Mouse (Mus musculus) forebrain, embryonic 16.5 days (tissue): ENCODE results near the gene Insl6. TPM values are rescaled to one million over a fixed set of nuclear protein-coding genes. Genes with fewer than 3 reads are reported as not detected.

Source experiments
- ATAC-seq: fragments of 200-750 bp; cut with Nextera tagmentation; 2 replicates; pipeline ENCODE4 v1.8.0; 2017; ENCODE audit warnings: mild to moderate bottlenecking, moderate library complexity
- H3K27ac ChIP-seq: fragments of 300-500 bp; sonication (generic); 2 replicates; pipeline ENCODE4 v1.5.1; 2014; ENCODE audit warnings: low read length, control low read depth
- H3K27me3 ChIP-seq: fragments of 300-500 bp; sonication (generic); replicated peaks from 2 replicates; pipeline ENCODE4 v1.6.1; 2014; ENCODE audit warnings: low read length; ENCODE audit not compliant: control insufficient read depth, insufficient read depth
- H3K36me3 ChIP-seq: fragments of 300-500 bp; sonication (generic); 2 replicates; pipeline ENCODE4 v1.6.1; 2014; ENCODE audit not compliant: control insufficient read depth, insufficient read depth
- H3K4me1 ChIP-seq: fragments of 300-500 bp; sonication (generic); replicated peaks from 2 replicates; pipeline ENCODE4 v1.6.1; 2014; ENCODE audit warnings: low read length; ENCODE audit not compliant: control insufficient read depth, insufficient read depth
- H3K4me2 ChIP-seq: fragments of 300-500 bp; sonication (generic); 2 replicates; pipeline ENCODE4 v1.6.1; 2014; ENCODE audit warnings: mild to moderate bottlenecking, low read length, control low read depth
- H3K4me3 ChIP-seq: fragments of 300-500 bp; sonication (generic); replicated peaks from 2 replicates; pipeline ENCODE4 v1.5.1; 2014; ENCODE audit warnings: mild to moderate bottlenecking, low read length, control low read depth
- H3K9ac ChIP-seq: fragments of 300-500 bp; sonication (generic); replicated peaks from 2 replicates; pipeline ENCODE4 v1.6.1; 2014; ENCODE audit warnings: low read depth, low read length, control low read depth
- H3K9me3 ChIP-seq: fragments of 300-500 bp; sonication (generic); 2 replicates; pipeline ENCODE4 v1.6.1; 2016; ENCODE audit warnings: low read length; ENCODE audit not compliant: control insufficient read depth
- WGBS: fragments of 180-500 bp; shearing (Covaris S2); extraction: QIAGEN DNeasy Blood & Tissue Kit; methylation state at CpG from one replicate; pipeline ENCODE4 v1.1.7; 2014; 5-methylcytosine and 5-hydroxymethylcytosine counted together
- polyA plus RNA-seq: library from polyadenylated mRNA; unstranded; fragments of >200 nt; fragmentation: Nextera tagmentation; extraction: Ambion mirVana; gene quantifications from 2 replicates; pipeline ENCODE4 v1.2.1, GENCODE M21; 2015

The Insl6 gene
- polyA plus RNA-seq, 1 experiment from 2014 or later = 1.2 TPM

DNA sequence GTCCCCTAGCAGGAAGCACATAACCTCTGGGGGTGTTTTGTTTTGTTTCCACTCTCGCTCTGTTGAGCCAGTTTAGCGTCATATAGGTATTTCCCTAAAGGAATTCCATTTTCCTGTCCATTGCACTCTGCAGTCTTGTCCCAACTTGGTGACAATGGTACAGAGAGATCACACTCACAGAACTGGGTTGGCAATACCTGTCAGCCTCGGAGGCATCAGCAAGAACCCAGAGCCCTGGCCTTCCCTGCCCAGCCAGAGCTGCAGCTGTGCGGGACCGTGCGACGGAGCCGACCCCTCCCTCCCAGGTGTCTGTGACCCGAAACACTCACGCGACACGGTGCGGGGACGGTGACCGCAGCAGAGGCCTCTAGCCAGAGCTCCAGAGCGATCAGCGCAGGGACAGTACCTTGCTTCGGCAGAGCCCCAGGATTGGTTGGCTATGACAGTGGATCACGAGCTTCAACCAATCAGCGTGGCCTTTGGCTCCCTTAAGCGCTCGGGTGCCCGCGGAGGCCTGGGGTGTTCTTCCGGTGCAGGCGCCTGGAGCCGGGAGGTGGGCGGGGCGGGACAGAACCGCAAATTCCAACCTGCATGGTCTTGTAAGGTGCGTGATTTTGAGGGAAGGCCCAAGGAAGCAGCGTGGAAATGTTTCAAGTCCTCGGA is 36.4 kb upstream of the Insl6 start:
- ATAC-seq = peak; percentile 100
- peaks cover 17% of the 10 kb centered on the region for H3K4me1 ChIP-seq
- H3K9me3 ChIP-seq = no peaks in the 10 kb centered on the region
- H3K27ac ChIP-seq = peak overlapping the region; percentile 61
- 2% methylated on average over 33 of the region's 33 CpGs for WGBS
- H3K4me3 ChIP-seq = peak overlapping the region; percentile 88
- H3K27me3 ChIP-seq = no peaks in the 10 kb centered on the region
- H3K9ac ChIP-seq = peak overlapping the region; percentile 86
- peak overlapping the region; percentile 65 for H3K4me2 ChIP-seq
- no peaks in the 10 kb centered on the region for H3K36me3 ChIP-seq

DNA sequence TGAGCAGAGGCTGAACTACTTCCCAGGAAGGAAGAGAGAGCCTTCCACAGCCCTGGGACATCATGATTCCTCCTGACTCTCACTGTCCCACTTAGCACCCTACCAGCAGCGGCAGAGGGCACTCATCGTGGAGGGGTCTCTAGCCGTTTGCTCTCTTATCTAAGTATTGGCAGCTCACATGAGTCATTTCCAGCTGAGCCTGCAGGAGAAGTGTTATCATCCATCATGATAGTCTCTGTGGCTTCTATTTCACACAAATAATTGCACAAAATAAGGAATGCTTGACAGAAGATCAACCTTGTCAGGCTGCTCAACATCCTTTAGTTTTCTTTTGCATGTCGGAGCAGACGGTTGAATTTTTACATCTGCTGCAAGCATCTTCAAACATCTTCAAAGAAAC is 35.1 kb upstream of the Insl6 start:
- no peak overlapping the region for H3K27ac ChIP-seq
- no peaks in the 10 kb centered on the region for H3K27me3 ChIP-seq
- no peaks in the 10 kb centered on the region for H3K36me3 ChIP-seq
- H3K4me1 ChIP-seq = peaks cover 20% of the 10 kb centered on the region
- H3K9ac ChIP-seq = no peak overlapping the region
- no peaks in the 10 kb centered on the region for H3K9me3 ChIP-seq
- H3K4me3 ChIP-seq = no peak overlapping the region
- ATAC-seq = no peak
- H3K4me2 ChIP-seq = no peak overlapping the region
- WGBS = 90% methylated on average over 5 of the region's 5 CpGs

DNA sequence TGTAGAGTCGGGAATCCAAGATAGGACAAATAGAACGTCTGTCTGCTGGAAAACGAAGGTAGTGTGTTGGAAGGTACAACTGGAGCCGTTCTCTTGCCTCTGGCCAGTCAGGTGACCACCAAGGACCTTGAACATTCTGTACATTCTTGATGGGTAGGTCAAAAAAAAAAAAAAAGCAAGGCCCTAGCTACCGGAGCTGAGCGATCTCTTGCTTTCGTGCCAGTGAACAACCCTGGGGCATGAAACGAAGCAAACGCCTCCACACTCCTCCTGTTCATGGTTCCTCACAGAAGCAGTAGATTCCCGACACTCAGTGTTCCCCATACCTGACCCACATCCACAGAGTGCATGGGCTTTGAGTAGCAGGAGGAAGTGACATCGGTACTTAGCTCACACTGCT is 31.1 kb upstream of the Insl6 start:
- no peak overlapping the region for H3K9ac ChIP-seq
- ATAC-seq = no peak
- H3K36me3 ChIP-seq = no peaks in the 10 kb centered on the region
- H3K4me1 ChIP-seq = peaks cover 14% of the 10 kb centered on the region
- no peak overlapping the region for H3K4me3 ChIP-seq
- no peaks in the 10 kb centered on the region for H3K27me3 ChIP-seq
- 84% methylated on average over 11 of the region's 11 CpGs for WGBS
- no peak overlapping the region for H3K27ac ChIP-seq
- no peak overlapping the region for H3K4me2 ChIP-seq
- H3K9me3 ChIP-seq = no peaks in the 10 kb centered on the region

DNA sequence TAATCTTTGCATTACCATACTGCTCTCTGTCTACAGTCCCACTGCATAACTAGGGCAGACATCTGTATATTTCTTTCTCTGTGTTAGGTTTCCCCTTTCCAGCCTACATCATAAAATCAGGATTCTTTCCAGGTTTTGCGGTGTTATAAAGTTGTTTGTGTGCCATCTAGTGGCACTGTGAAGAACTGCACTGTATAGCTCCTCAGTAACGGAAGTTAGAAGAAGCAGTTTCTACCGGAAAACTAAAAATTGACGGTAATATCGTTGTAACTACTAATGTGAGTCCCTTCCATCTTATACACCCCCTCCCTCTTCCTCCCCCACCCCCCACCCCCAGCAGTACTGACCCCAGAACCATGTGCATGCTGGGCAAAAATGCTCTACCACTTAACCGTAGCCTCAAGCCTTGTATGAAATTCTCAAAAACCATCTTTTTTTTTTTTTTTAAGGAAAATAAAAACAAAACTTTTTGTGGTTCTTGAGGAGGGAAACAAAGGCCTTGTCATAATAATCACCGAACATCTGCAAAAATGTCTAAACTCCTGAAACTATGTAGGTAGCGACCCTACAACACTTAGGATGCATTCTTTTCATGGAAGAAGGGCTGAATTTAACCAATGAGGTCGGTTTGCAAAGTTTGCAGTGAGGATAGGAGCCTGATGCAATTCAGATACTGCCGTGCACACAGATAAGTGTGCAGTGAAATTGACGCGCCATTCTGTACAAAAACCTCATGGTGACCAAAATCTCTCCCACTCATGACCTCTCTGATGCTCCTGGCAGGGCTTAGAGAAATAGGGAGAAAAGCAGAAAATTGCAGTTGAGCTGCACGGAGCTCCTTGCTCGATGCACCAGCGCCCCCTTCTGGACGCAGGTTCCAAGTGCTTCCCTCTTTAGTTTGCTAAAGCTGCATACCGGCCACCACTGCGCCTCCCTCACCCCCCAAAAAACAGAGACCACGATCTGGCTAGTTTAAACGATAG is 30.0 kb upstream of the Insl6 start:
- peak overlapping the region; percentile 54 for H3K4me2 ChIP-seq
- H3K9ac ChIP-seq = no peak overlapping the region
- H3K27ac ChIP-seq = no peak overlapping the region
- peak overlapping the region; percentile 21 for H3K4me3 ChIP-seq
- no peaks in the 10 kb centered on the region for H3K27me3 ChIP-seq
- H3K36me3 ChIP-seq = peaks cover under 1% of the 10 kb centered on the region
- peaks cover 7% of the 10 kb centered on the region; the same call in 1 of the 2 replicates for H3K4me1 ChIP-seq
- no peaks in the 10 kb centered on the region for H3K9me3 ChIP-seq
- ATAC-seq = peak; percentile 80
- 2% methylated on average over 20 of the region's 20 CpGs for WGBS

DNA sequence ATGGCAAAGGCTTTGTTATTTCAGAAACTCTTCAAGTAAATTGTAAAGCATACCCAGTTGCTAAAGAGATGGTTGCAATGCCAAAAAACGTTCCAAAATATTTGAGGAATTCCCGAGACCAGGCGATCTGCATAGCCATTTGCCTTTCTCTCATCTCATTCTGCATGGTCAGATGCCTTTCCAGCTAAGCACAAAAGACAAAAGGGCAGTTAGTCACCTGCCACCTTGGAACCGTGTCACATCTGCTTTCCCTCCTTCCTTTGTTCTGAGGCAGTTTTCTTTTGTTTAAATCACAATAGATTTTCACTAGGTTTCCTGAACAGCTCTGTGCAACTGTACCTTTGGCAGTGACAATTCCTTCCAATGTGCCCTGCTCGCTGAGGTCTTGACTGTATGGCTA is 25.8 kb upstream of the Insl6 start:
- no peak overlapping the region for H3K27ac ChIP-seq
- no peak overlapping the region for H3K4me2 ChIP-seq
- ATAC-seq = no peak
- H3K9me3 ChIP-seq = no peaks in the 10 kb centered on the region
- WGBS = 38% methylated on average over 5 of the region's 5 CpGs
- H3K4me1 ChIP-seq = peaks cover 5% of the 10 kb centered on the region; the same call in 1 of the 2 replicates
- no peaks in the 10 kb centered on the region for H3K27me3 ChIP-seq
- H3K9ac ChIP-seq = no peak overlapping the region
- H3K36me3 ChIP-seq = peaks cover 3% of the 10 kb centered on the region
- no peak overlapping the region for H3K4me3 ChIP-seq

DNA sequence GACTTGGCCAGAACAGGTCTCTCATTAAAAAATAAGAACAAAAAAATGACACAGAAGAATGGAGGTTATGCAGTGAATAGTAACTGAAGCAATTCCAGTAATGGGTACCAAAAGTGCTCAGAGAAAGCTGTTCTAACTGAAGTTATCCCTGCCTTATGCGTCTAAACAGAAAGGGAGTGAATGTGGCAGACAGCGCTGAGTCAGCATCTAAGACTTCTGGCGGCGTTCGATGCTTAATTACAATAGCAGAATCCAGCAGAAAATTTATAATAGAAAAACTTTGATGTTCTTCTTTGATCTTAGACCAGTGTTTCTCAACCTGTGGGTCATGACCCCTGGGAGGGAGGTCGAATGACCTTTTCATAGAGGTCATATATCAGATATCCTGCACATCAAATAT is 20.5 kb upstream of the Insl6 start:
- Histone ChIP-seq H3K4me1 (no peaks in the 10 kb centered on the region), H3K4me2 (no peak overlapping the region), H3K9ac (no peak overlapping the region), H3K27me3 (no peaks in the 10 kb centered on the region), H3K4me3 (no peak overlapping the region), H3K36me3 (peaks cover 3% of the 10 kb centered on the region), H3K9me3 (no peaks in the 10 kb centered on the region), H3K27ac (no peak overlapping the region)
- WGBS = 85% methylated on average over 6 of the region's 6 CpGs
- no peak for ATAC-seq

DNA sequence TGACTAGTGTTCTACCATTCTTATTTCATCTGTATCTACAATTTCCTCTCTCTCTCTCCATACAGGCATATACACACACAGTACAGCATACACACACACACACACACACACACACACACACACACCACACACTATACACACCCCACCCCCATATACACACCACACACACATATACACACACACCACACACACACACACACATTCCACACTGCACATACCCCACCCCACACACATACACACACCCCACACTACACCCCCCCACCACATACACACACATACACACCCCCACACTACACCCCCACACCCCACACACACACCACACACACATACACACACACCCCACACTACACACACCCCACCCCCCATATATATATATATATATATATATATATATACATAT is 19.7 kb upstream of the Insl6 start:
- H3K36me3 ChIP-seq = no peaks in the 10 kb centered on the region
- no peak overlapping the region for H3K9ac ChIP-seq
- H3K4me1 ChIP-seq = no peaks in the 10 kb centered on the region
- no peak overlapping the region for H3K27ac ChIP-seq
- no peak overlapping the region for H3K4me3 ChIP-seq
- H3K9me3 ChIP-seq = no peaks in the 10 kb centered on the region
- H3K27me3 ChIP-seq = no peaks in the 10 kb centered on the region
- ATAC-seq = no peak
- H3K4me2 ChIP-seq = no peak overlapping the region

DNA sequence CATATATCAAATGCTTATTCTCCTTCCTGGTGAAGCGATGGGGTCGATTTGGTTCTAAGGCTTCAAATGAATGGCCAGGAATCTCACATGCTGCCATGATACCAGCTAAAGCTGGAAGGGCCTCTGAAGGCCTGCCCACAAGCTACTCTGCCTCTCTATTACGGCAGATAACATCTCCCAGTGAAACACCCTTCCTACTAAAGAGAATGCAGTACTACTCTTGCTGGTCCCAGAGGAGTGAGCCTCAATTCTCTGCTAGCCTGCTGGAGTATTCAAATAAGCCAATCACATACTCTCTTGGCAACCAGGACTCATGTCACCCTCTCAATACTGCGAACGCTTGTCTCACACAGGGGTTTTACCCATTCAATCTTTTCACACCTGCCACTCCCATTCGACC is 17.1 kb upstream of the Insl6 start:
- H3K4me2 ChIP-seq = no peak overlapping the region
- H3K27ac ChIP-seq = no peak overlapping the region
- H3K9ac ChIP-seq = no peak overlapping the region
- 88% methylated on average over 6 of the region's 6 CpGs for WGBS
- ATAC-seq = no peak
- H3K4me3 ChIP-seq = no peak overlapping the region
- no peaks in the 10 kb centered on the region for H3K27me3 ChIP-seq
- H3K4me1 ChIP-seq = no peaks in the 10 kb centered on the region
- H3K9me3 ChIP-seq = no peaks in the 10 kb centered on the region
- no peaks in the 10 kb centered on the region for H3K36me3 ChIP-seq

DNA sequence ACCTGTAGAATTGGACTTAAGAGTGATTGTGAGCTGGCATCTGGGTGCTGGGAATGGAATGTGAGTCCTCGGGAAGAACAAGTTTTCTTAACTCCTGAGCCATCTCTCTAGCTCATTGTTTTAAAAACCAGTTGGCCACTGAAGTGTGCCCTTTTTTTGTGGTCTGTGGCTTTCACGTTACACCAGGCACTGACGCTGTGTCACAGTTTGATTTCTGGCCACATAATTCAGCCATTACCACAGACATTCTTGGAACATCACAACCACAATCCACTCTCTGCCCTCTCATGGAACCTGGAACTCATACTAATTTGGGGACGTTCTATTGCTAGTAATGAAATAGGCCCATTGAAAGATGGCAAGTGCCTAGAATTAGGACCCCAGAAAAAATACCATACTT is 15.9 kb upstream of the Insl6 start:
- no peak overlapping the region for H3K27ac ChIP-seq

More for the DNA sequence above, 15.9 kb upstream of the Insl6 start:
- Histone ChIP-seq H3K36me3 (no peaks in the 10 kb centered on the region), H3K4me2 (no peak overlapping the region), H3K4me3 (no peak overlapping the region), H3K27me3 (no peaks in the 10 kb centered on the region), H3K9ac (no peak overlapping the region), H3K4me1 (no peaks in the 10 kb centered on the region), H3K9me3 (no peaks in the 10 kb centered on the region)
- WGBS = 79% methylated on average over 4 of the region's 4 CpGs
- ATAC-seq = no peak
